Mouse (Mus musculus) liver, embryonic 11.5 days (tissue): Measurements from ENCODE around the gene Pan3. TPM values are rescaled to one million over a fixed set of nuclear protein-coding genes. Genes with fewer than 3 reads are reported as not detected.

Experiments
- ATAC-seq: fragments of 200-750 bp; cut with Nextera tagmentation; replicated peaks from 2 replicates; pipeline ENCODE4 v1.8.0; 2017; ENCODE audit warnings: moderate number of reproducible peaks, mild to moderate bottlenecking, moderate TSS enrichment, moderate library complexity; ENCODE audit not compliant: low FRiP score
- DNase-seq: peaks from one replicate; pipeline ENCODE4 v3.0.0-alpha.2; 2017; ENCODE audit warnings: low spot score
- H3K27ac ChIP-seq: fragments of 300-500 bp; sonication (generic); 2 replicates; pipeline ENCODE4 v1.5.1; 2014; ENCODE audit warnings: mild to moderate bottlenecking, low read depth, low read length, control low read depth
- H3K27me3 ChIP-seq: fragments of 300-500 bp; sonication (generic); replicated peaks from 2 replicates; pipeline ENCODE4 v1.6.1; 2014; ENCODE audit warnings: low read length, mixed read lengths; ENCODE audit not compliant: control insufficient read depth, insufficient read depth
- H3K36me3 ChIP-seq: fragments of 300-500 bp; sonication (generic); 2 replicates; pipeline ENCODE4 v1.6.1; 2014; ENCODE audit warnings: mild to moderate bottlenecking, low read length, moderate library complexity, mixed read lengths; ENCODE audit not compliant: control insufficient read depth, insufficient read depth
- H3K4me1 ChIP-seq: fragments of 300-500 bp; sonication (generic); replicated peaks from 2 replicates; pipeline ENCODE4 v1.6.1; 2014; ENCODE audit warnings: low read length, mixed read lengths; ENCODE audit not compliant: control insufficient read depth, insufficient read depth
- H3K4me2 ChIP-seq: fragments of 300-500 bp; sonication (generic); 2 replicates; pipeline ENCODE4 v1.6.1; 2014; ENCODE audit warnings: mild to moderate bottlenecking, control low read depth, moderate library complexity
- H3K4me3 ChIP-seq: fragments of 300-500 bp; sonication (generic); 2 replicates; pipeline ENCODE4 v1.5.1; 2014; ENCODE audit warnings: low read depth, low read length, control low read depth
- H3K9ac ChIP-seq: fragments of 300-500 bp; sonication (generic); 2 replicates; pipeline ENCODE4 v1.6.1; 2014; ENCODE audit warnings: low read depth, low read length, control low read depth
- H3K9me3 ChIP-seq: fragments of 300-500 bp; sonication (generic); 2 replicates; pipeline ENCODE4 v1.6.1; 2016; ENCODE audit warnings: low read length, inconsistent platforms, mixed read lengths; ENCODE audit not compliant: control insufficient read depth
- WGBS: fragments of 180-500 bp; shearing (Covaris S2); extraction: QIAGEN DNeasy Blood & Tissue Kit; methylation state at CpG from one replicate; pipeline ENCODE4 v1.1.7; 2014; 5-methylcytosine and 5-hydroxymethylcytosine counted together
- polyA plus RNA-seq: library from polyadenylated mRNA; unstranded; fragments of >200 nt; fragmentation: Nextera tagmentation; extraction: Ambion mirVana; gene quantifications from 2 replicates; pipeline ENCODE4 v1.2.1, GENCODE M21; 2014

Pan3 gene
- polyA plus RNA-seq, result 59.5 and 73.8 TPM in 2 replicates

DNA sequence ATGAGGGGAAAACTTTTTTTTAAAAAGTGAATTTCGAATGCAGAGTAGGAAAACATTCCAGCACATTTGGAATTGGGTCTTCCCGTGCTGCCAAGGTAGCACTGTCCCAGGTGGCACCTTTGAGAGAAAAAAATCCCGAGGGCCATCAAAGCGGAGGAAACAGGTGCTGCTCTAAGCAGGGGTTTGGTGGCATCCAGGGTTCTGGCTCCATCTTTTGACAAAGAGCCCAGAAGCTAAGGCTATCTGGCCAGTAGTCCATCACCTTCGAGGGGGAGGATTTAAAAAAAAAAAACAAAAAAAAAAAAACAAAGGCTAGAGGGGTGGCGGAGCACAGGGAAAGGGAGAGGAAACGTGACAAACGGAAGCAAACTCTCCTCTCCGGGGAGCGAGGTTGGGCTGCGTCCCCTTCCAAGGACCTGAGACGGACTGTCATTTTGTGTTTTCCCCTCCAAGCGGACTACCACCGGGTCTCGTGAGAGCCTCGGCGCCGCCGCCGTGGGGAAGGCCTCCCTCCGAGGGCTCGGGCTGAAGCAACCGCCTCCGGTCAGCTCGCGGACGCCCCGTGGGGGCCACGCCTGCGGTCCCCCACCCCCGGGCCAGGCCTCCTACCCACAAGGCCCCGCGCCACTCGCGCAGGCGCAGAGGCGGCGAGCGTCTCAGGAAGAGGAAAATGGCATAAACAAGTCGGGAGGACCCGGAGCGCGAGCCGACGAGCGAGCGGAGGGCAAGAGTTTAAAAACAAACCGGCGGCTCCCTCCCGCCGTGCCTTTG is at the start of gene Pan3:
Gene Pan3, plus strand, starts transcription at position 627 of the 771 bp plus-strand sequence.
- under 1% methylated on average over 50 of the region's 51 CpGs for WGBS
- ATAC-seq, result peak; percentile 88
- H3K27me3 ChIP-seq, result no peaks in the 10 kb centered on the region
- H3K9ac ChIP-seq, result peak within 1 kb of the TSS; percentile 98
- peak within 1 kb of the TSS; percentile 74 for H3K4me2 ChIP-seq
- H3K9me3 ChIP-seq, result no peaks in the 10 kb centered on the region
- peak within 1 kb of the TSS; percentile 94 for H3K4me3 ChIP-seq
- H3K27ac ChIP-seq, result peak within 1 kb of the TSS; percentile 99
- peaks cover 33% of the 10 kb centered on the region for H3K4me1 ChIP-seq
- no peaks in the 10 kb centered on the region for H3K36me3 ChIP-seq
- DNase-seq, result peak; percentile 94

DNA sequence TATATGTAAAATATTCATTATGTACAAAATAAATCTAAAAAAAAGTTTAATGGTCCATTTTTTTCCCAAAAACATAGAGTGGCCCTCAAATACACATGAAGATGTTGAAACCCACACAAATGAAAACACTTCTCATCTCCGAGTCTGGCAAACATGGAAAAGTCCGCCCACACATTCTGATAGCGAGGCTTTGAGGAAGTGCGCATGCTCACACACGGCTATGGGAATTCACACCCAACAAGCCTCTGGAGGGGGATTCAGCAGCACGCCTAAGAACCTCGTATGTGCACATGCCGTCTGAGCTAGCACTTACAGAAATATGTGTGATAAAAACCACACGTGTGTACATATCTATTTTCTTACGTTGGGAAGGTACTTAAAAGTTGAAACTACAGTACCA is 48.6 kb upstream of the Pan3 start:
- no peaks in the 10 kb centered on the region for H3K36me3 ChIP-seq
- ATAC-seq (no peak), DNase-seq (no peak)
- no peak overlapping the region for H3K4me3 ChIP-seq
- no peak overlapping the region for H3K4me2 ChIP-seq
- WGBS, result 81% methylated on average over 10 of the region's 10 CpGs
- no peaks in the 10 kb centered on the region for H3K27me3 ChIP-seq
- no peak overlapping the region for H3K9ac ChIP-seq
- no peaks in the 10 kb centered on the region for H3K4me1 ChIP-seq
- no peaks in the 10 kb centered on the region for H3K9me3 ChIP-seq
- H3K27ac ChIP-seq, result no peak overlapping the region

DNA sequence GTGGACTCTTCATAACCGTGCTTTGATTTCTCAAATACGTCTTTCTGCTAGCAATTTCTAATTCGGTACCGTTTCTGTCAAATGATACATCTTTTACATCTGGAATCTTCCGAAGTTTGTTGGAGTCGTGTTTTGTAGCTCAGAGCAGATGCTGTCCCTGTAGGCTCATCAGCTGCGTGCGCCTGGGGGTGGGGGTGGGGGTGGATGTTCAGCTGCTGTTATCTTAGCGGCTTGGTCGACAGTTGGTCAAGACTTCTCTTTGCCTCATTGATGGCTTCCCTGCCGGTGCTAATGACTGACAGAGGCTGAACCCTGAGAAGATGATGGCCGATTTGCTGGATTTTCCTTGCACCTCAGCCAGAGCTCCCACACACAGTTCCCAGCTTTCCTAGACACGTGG is 43.1 kb upstream of the Pan3 start:
- DNase-seq (no peak), ATAC-seq (0 out of 2 replicates have a peak, but pooled peaks have one; percentile 42)
- Histone ChIP-seq H3K36me3 (no peaks in the 10 kb centered on the region), H3K9ac (no peak overlapping the region), H3K4me1 (peaks cover 5% of the 10 kb centered on the region; the same call in 1 of the 2 replicates), H3K27ac (no peak overlapping the region), H3K4me2 (no peak overlapping the region), H3K27me3 (no peaks in the 10 kb centered on the region), H3K4me3 (no peak overlapping the region), H3K9me3 (no peaks in the 10 kb centered on the region)
- 64% methylated on average over 13 of the region's 13 CpGs for WGBS

DNA sequence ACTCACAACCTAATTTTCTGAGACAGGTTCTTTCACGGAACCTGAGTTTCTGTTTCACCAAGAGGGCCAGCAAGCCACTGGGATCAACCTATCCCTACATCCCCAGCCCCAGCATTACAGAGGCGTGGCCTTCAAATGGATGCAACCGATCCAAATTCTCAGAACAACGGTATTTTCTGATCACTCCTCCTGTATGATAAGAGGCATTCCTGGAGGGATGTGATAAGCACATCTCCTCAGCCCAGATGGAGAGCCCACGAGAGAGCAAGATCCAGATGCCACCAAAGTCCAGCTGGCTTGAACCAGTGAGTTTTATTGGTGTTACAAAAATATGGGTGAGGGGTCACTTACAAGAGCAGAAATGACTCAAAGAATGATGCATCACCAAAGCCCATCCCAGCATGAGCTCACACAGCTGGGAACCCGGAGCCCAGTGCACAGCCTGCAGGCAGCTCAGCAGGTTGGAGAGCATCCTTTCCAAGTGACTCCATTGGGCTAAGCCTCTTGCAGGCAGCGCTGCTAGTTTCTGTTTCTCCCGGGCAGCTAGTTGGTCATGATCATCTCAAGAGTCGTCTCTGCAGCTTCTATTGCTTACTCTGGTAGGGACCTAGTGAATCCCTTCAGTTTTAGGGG is 41.5 kb upstream of the Pan3 start:
- H3K9me3 ChIP-seq, result no peaks in the 10 kb centered on the region
- H3K4me1 ChIP-seq, result peaks cover 5% of the 10 kb centered on the region; the same call in 1 of the 2 replicates
- ATAC-seq (peak; percentile 87), DNase-seq (no peak)
- 48% methylated on average over 9 of the region's 9 CpGs for WGBS
- peak overlapping the region; percentile 4; the same call in 1 of the 2 replicates for H3K4me2 ChIP-seq
- H3K27me3 ChIP-seq, result no peaks in the 10 kb centered on the region
- no peak overlapping the region for H3K9ac ChIP-seq
- no peak overlapping the region for H3K4me3 ChIP-seq
- H3K27ac ChIP-seq, result no peak overlapping the region
- H3K36me3 ChIP-seq, result no peaks in the 10 kb centered on the region

DNA sequence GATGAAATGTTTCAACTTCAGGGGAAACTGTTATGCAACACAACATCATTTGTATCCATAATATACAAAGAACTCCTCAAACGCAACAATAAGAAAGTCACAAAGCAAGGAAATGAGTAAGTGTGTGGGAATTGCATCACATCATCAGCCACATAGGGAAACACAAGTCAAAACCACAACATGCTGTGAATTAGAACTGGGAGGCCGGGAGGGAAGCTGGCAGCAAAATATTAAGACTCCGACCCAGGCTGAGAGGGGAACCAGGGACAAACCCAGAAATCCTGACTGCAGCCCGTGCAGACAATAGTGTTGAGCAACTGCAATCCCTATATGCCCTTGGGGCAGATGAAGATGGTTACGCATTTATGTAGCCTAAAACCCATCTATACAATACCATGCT is 40.9 kb upstream of the Pan3 start:
- Histone ChIP-seq H3K9me3 (no peaks in the 10 kb centered on the region), H3K27ac (no peak overlapping the region), H3K4me1 (peaks cover 5% of the 10 kb centered on the region; the same call in 1 of the 2 replicates), H3K36me3 (no peaks in the 10 kb centered on the region), H3K27me3 (no peaks in the 10 kb centered on the region), H3K9ac (no peak overlapping the region), H3K4me3 (no peak overlapping the region), H3K4me2 (no peak overlapping the region)
- DNase-seq (no peak), ATAC-seq (no peak)
- 75% methylated on average over 5 of the region's 5 CpGs for WGBS

DNA sequence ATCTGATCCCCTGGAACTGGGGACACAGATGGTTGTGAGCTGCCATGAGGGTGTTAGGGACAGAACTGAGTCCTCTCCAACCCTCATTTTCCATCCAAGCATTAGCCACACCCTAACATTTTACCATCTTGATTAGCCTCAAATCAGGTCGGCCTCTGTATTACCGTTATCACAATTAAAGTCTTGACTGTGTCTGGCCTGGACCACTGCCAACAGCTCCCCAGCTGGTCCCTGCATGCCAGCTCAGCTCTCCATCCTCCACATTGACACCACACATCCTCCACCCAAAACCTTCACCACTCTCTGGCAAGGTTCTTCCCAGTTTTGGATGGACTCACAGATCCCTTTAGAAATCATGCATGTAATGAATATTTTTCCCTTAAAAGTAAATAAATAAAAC is 39.2 kb upstream of the Pan3 start:
- H3K9me3 ChIP-seq, result no peaks in the 10 kb centered on the region
- no peak overlapping the region for H3K4me3 ChIP-seq
- H3K4me2 ChIP-seq, result no peak overlapping the region
- H3K9ac ChIP-seq, result no peak overlapping the region
- no peaks in the 10 kb centered on the region for H3K27me3 ChIP-seq
- H3K4me1 ChIP-seq, result peaks cover 5% of the 10 kb centered on the region; the same call in 1 of the 2 replicates
- no peaks in the 10 kb centered on the region for H3K36me3 ChIP-seq
- ATAC-seq, result no peak
- no peak overlapping the region for H3K27ac ChIP-seq
- 35% methylated on average over 2 of the region's 2 CpGs for WGBS
- DNase-seq, result no peak

DNA sequence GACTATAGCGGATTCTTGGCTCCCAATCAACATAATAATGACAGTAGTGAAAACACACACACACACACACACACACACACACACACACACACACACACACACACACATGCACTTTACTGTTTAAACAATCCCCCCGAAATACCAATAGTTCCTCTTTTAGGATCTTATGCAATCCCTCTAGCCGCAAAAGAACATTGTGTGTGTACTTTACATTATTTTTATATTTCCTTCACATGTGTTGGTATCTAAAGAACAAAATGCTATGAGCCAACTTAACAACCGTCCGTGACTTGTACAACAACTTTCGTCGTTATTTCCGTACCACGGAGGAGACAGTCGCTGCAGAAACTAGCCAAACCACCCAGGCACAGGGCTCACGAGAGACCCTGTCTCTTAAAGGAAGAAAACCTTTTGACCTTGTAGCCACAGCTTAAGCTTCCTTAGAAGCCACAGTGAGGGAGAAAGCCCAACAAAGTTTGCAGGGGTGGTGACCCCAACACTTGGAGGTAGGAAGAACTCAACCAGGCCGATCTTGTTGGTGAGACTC is 37.2 kb upstream of the Pan3 start:
- Histone ChIP-seq H3K9me3 (no peaks in the 10 kb centered on the region), H3K4me1 (peaks cover 5% of the 10 kb centered on the region; the same call in 1 of the 2 replicates), H3K9ac (no peak overlapping the region), H3K4me3 (no peak overlapping the region), H3K27me3 (no peaks in the 10 kb centered on the region), H3K27ac (no peak overlapping the region), H3K36me3 (no peaks in the 10 kb centered on the region), H3K4me2 (no peak overlapping the region)
- ATAC-seq, result no peak
- DNase-seq, result no peak
- 51% methylated on average over 12 of the region's 12 CpGs for WGBS

DNA sequence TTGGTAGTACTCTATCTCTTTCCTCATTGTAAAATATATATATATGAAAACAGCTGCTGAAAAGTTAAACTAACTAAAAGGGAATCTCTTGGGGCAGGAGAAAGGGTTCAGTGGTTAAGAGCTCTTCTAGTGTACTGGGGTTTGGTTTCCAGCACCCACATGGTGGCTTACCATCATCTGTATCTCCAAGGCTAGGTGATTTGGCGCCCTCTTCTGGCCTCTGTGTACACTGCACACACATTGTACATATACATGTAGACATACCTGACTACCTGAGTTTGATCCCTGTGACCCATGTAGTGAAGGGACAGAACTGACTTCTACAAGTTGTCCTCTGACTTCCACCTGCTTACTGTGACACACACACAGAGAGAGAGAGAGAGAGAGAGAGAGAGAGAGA is 34.9 kb upstream of the Pan3 start:
- Histone ChIP-seq H3K27me3 (peaks cover 20% of the 10 kb centered on the region), H3K4me2 (no peak overlapping the region), H3K4me3 (no peak overlapping the region), H3K4me1 (peaks cover 1% of the 10 kb centered on the region; the same call in 1 of the 2 replicates), H3K27ac (no peak overlapping the region), H3K9ac (no peak overlapping the region), H3K36me3 (no peaks in the 10 kb centered on the region), H3K9me3 (no peaks in the 10 kb centered on the region)
- DNase-seq (no peak), ATAC-seq (no peak)
- 20% methylated on average over 1 of the region's 1 CpGs for WGBS
